Mouse (Mus musculus) liver, adult 2 months (tissue): Measurements from ENCODE around the gene Fars2.

Source experiments
- CTCF ChIP-seq: fragments of 200-500 bp; IDR thresholded peaks from 2 replicates; pipeline ENCODE4 v1.5.1; 2011; ENCODE audit warnings: low read depth, low read length, control low read depth
- POLR2A ChIP-seq: fragments of 200-500 bp; IDR thresholded peaks from 2 replicates; pipeline ENCODE4 v1.6.1; 2011; ENCODE audit warnings: low read length, control low read depth; ENCODE audit not compliant: insufficient read depth; ENCODE audit errors: extremely low read depth

DNA sequence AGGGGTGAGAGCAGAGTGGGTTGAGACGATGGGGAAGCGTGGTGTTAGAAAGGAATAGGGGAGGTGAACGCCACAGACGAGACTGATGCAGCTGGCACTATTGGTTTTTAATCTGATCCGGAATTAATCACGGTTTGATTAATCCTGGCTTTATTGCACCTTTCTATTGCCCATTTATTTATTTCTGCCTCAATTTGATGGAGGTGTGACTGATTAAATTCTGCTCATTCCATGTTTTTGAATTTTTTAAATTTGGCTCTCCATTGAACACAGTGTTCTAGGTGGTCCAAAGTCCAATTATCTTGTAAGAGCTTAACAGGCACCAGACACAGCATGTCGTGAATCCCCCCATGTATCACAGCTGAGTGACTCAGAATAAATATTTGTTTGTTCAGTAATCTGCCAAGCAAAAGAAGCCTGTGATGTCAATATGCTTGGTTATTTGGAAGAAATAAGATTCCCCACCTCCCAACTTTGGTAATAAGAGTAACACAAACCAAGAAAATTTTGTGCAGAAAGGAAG is 166.4 kb downstream of the Fars2 start:
- TF ChIP-seq POLR2A (no peak), CTCF (no peak)
